Mouse (Mus musculus) bone marrow, adult 2 months (tissue): ENCODE measurements around the gene Dock1. TPM values are rescaled to one million over a fixed set of nuclear protein-coding genes. Genes with fewer than 3 reads are reported as not detected.

Source experiments
- H3K27ac ChIP-seq: fragments of 200-500 bp; 2 replicates; pipeline ENCODE4 v1.5.1; 2012; ENCODE audit warnings: low read depth, mild to moderate bottlenecking, control low read depth, inconsistent platforms, low read length; ENCODE audit not compliant: control insufficient read depth, poor library complexity, insufficient read depth
- H3K4me1 ChIP-seq: fragments of 200-500 bp; 2 replicates; pipeline ENCODE4 v1.6.1; 2011; ENCODE audit warnings: low read length; ENCODE audit not compliant: control insufficient read depth, insufficient read depth
- H3K4me3 ChIP-seq: fragments of 200-500 bp; replicated peaks from 2 replicates; pipeline ENCODE3; 2011; ENCODE audit warnings: mild to moderate bottlenecking, low read depth, low read length, control low read depth; ENCODE audit not compliant: control insufficient read depth
- CTCF ChIP-seq: fragments of 200-500 bp; IDR thresholded peaks from 2 replicates; pipeline ENCODE4 v1.5.1; 2011; ENCODE audit warnings: low read length, control low read depth; ENCODE audit not compliant: control insufficient read depth, insufficient read depth
- POLR2A ChIP-seq: fragments of 200-500 bp; IDR thresholded peaks from 2 replicates; pipeline ENCODE4 v1.6.1; 2011; ENCODE audit warnings: low read depth, mild to moderate bottlenecking, control low read depth, low read length, borderline replicate concordance; ENCODE audit not compliant: control insufficient read depth
- WGBS: fragments of 180-500 bp; shearing (Covaris S2); methylation state at CpG from one replicate; pipeline ENCODE4 v1.1.7; 2018; 5-methylcytosine and 5-hydroxymethylcytosine counted together
- polyA plus RNA-seq: library from polyadenylated mRNA; stranded (reverse); fragments of >200 nt; gene quantifications from 2 replicates; pipeline ENCODE4 v1.2.4, GENCODE M21; 2011; ENCODE audit warnings: low replicate concordance; ENCODE audit not compliant: missing spikeins, insufficient read depth, insufficient read length

Dock1 gene
- polyA plus RNA-seq, 1 experiment = 9.2 TPM

GRCm38 (mm10) chr7:134702481-134702880 is 32.0 kb downstream of the Dock1 start:
- H3K4me3 ChIP-seq = no peak overlapping the region
- H3K27ac ChIP-seq = no peak overlapping the region; the same call in 1 of the 2 replicates
- TF ChIP-seq CTCF = no peak
- no peaks in the 10 kb centered on the region for H3K4me1 ChIP-seq
- WGBS = 79% methylated on average over 5 of the region's 5 CpGs

- Histone ChIP-seq H3K4me1 (no peaks in the 10 kb centered on the region), H3K4me3 (no peak overlapping the region), H3K27ac (no peak overlapping the region)
- WGBS = 84% methylated on average over 2 of the region's 2 CpGs
- TF ChIP-seq POLR2A (no peak), CTCF (no peak)
Observed at GRCm38 (mm10) chr7:134703704-134704103, 33.2 kb downstream of the Dock1 start.

GRCm38 (mm10) chr7:134709226-134709853 is 38.9 kb downstream of the Dock1 start:
- Histone ChIP-seq H3K27ac (no peak overlapping the region), H3K4me3 (no peak overlapping the region), H3K4me1 (no peaks in the 10 kb centered on the region)
- TF ChIP-seq CTCF (no peak), POLR2A (no peak)
- 77% methylated on average over 5 of the region's 5 CpGs for WGBS

- WGBS = 66% methylated on average over 1 of the region's 1 CpGs
- TF ChIP-seq CTCF (no peak), POLR2A (no peak)
- Histone ChIP-seq H3K4me3 (no peak overlapping the region), H3K27ac (no peak overlapping the region), H3K4me1 (no peaks in the 10 kb centered on the region)
Observed at GRCm38 (mm10) chr7:134711576-134711975, 41.1 kb downstream of the Dock1 start.

- TF ChIP-seq POLR2A (no peak), CTCF (no peak)
- no peak overlapping the region for H3K4me3 ChIP-seq
- H3K27ac ChIP-seq = no peak overlapping the region
- WGBS = 81% methylated on average over 3 of the region's 3 CpGs
- no peaks in the 10 kb centered on the region for H3K4me1 ChIP-seq
Observed at GRCm38 (mm10) chr7:134719406-134719805, 49.0 kb downstream of the Dock1 start.

GRCm38 (mm10) chr7:134722361-134722760 is 51.9 kb downstream of the Dock1 start:
- TF ChIP-seq CTCF = no peak
- no peak for TF ChIP-seq POLR2A
- no peaks in the 10 kb centered on the region for H3K4me1 ChIP-seq
- 82% methylated on average over 7 of the region's 7 CpGs for WGBS
- H3K27ac ChIP-seq = no peak overlapping the region
- H3K4me3 ChIP-seq = no peak overlapping the region

GRCm38 (mm10) chr7:134722955-134723354 is 52.5 kb downstream of the Dock1 start:
- no peak overlapping the region for H3K4me3 ChIP-seq
- 85% methylated on average over 9 of the region's 9 CpGs for WGBS
- H3K27ac ChIP-seq = no peak overlapping the region
- H3K4me1 ChIP-seq = no peaks in the 10 kb centered on the region
- TF ChIP-seq POLR2A = no peak
- no peak for TF ChIP-seq CTCF

GRCm38 (mm10) chr7:134723509-134723908 is 53.1 kb downstream of the Dock1 start:
- Histone ChIP-seq H3K4me3 (no peak overlapping the region), H3K27ac (no peak overlapping the region), H3K4me1 (no peaks in the 10 kb centered on the region)
- TF ChIP-seq CTCF = no peak
- no peak for TF ChIP-seq POLR2A
- WGBS = 69% methylated on average over 5 of the region's 5 CpGs

GRCm38 (mm10) chr7:134724841-134725240 is 54.4 kb downstream of the Dock1 start:
- TF ChIP-seq POLR2A (no peak), CTCF (no peak)
- Histone ChIP-seq H3K4me3 (no peak overlapping the region), H3K27ac (no peak overlapping the region), H3K4me1 (no peaks in the 10 kb centered on the region)
- 70% methylated on average over 7 of the region's 7 CpGs for WGBS
